Mouse (Mus musculus): Measurements from ENCODE around the gene Pik3r5.

DNA sequence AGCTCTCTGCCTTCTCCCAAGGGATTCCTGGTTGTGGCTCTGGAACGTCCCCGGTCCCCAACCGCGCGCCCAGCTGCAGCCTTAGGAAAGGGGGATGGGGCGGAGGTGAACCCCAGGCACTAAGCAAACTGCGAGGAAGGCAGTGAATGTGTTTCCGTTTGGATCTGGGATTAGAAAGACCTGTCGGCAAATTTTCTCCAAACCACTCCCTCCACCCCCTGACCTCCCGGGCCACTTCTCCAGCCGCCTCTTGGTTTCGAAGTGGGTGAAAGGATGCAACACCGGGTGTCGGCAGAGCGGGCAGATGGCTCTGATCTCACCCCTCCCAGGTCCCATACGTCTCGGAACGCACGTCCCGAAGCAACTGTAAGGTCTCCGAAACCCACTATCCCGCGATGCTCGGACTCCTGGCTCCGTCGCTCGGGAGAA is 47.3 kb upstream of the Pik3r5 start:
- no peak for TF ChIP-seq MXI1 (IDR thresholded peaks at IDR 0.05; ENCODE audit: low read depth, low read length)
- TF ChIP-seq ZKSCAN1 (IDR thresholded peaks at IDR 0.05; ENCODE audit: low read depth, low read length): no peak
- TF ChIP-seq BHLHE40 (IDR thresholded peaks at IDR 0.05; ENCODE audit: borderline replicate concordance, low read depth, low read length): no peak
- TF ChIP-seq MAX (IDR thresholded peaks at IDR 0.05; ENCODE audit: low read length): no peak
- TF ChIP-seq CTCF (IDR thresholded peaks at IDR 0.05 in 2 of 3, conservative IDR thresholded peaks at IDR 0.05 in 1 of 3; ENCODE audit: control insufficient read depth in 1 of 3, insufficient read depth in 1 of 3, low read depth in 2 of 3, low read length in 3 of 3, poor library complexity in 1 of 3, severe bottlenecking in 1 of 3): no peak
- TF ChIP-seq MAZ (IDR thresholded peaks at IDR 0.05; ENCODE audit: low read depth, low read length): no peak
- TF ChIP-seq ZC3H11A (IDR thresholded peaks at IDR 0.05; ENCODE audit: low read depth, low read length): no peak
